Mouse (Mus musculus): ENCODE results near the gene Zfpm1. TPM values are rescaled to one million over a fixed set of nuclear protein-coding genes. Genes with fewer than 3 reads are reported as not detected.

Gene Zfpm1
- polyA plus RNA-seq, 1 experiment from 2014 or later = 11.7 TPM

- Histone ChIP-seq H3K36me3 (no peaks in the 10 kb centered on the region), H3K27me3 (0 out of 2 replicates have a peak, but pooled peaks cover 4% of the 10 kb centered on the region), H3K9me3 (replicated peaks) (no peaks in the 10 kb centered on the region), H3K4me1 (replicated peaks) (peaks cover 84% of the 10 kb centered on the region), H3K9ac (peak overlapping the region; percentile 59; the same call in 1 of the 2 replicates), H3K4me2 (peak overlapping the region; percentile 8; the same call in 1 of the 2 replicates), H3K4me3 (replicated peaks) (no peak overlapping the region), H3K27ac (peak overlapping the region; percentile 62)
- DNase-seq = no peak
- WGBS (ENCODE audit: insufficient replicate concordance) = 40% methylated on average over 5 of the region's 5 CpGs
- peak; percentile 51 for ATAC-seq (ENCODE audit: low read depth)
These were observed 5.6 kb upstream of the Zfpm1 start for GRCm38 (mm10) chr8:122276308-122276707.

GRCm38 (mm10) chr8:122277204-122277995, 4.5 kb upstream of the Zfpm1 start:
- Histone ChIP-seq H3K4me2 (no peak overlapping the region), H3K4me1 (replicated peaks) (peaks cover 84% of the 10 kb centered on the region), H3K36me3 (no peaks in the 10 kb centered on the region), H3K27ac (peak overlapping the region; percentile 62), H3K27me3 (no peaks in the 10 kb centered on the region), H3K9ac (peak overlapping the region; percentile 44), H3K9me3 (replicated peaks) (no peaks in the 10 kb centered on the region), H3K4me3 (replicated peaks) (no peak overlapping the region)
- WGBS (ENCODE audit: insufficient replicate concordance) = 72% methylated on average over 18 of the region's 18 CpGs
- ATAC-seq (ENCODE audit: low read depth) = no peak
- DNase-seq = no peak

- peak overlapping the region; percentile 77 for H3K4me2 ChIP-seq
- WGBS (ENCODE audit: insufficient replicate concordance) = 59% methylated on average over 4 of the region's 4 CpGs
These were observed 1.8 kb upstream of the Zfpm1 start for GRCm38 (mm10) chr8:122280156-122280555.

GRCm38 (mm10) chr8:122280588-122281316, 1.2 kb upstream of the Zfpm1 start:
- Histone ChIP-seq H3K27ac (peak overlapping the region; percentile 77), H3K4me1 (replicated peaks) (peaks cover 72% of the 10 kb centered on the region), H3K4me2 (peak overlapping the region; percentile 77), H3K27me3 (no peaks in the 10 kb centered on the region), H3K9ac (peak overlapping the region; percentile 67), H3K36me3 (no peaks in the 10 kb centered on the region), H3K9me3 (replicated peaks) (no peaks in the 10 kb centered on the region), H3K4me3 (replicated peaks) (peak overlapping the region; percentile 97)
- WGBS (ENCODE audit: insufficient replicate concordance) = 8% methylated on average over 20 of the region's 20 CpGs
- DNase-seq (no peak), ATAC-seq (ENCODE audit: low read depth) (peak; percentile 47)

More at GRCm38 (mm10) chr8:122280156-122280555, 1.8 kb upstream of the Zfpm1 start:
- no peaks in the 10 kb centered on the region for H3K9me3 ChIP-seq (replicated peaks)
- ATAC-seq (ENCODE audit: low read depth) (no peak), DNase-seq (no peak)
- H3K4me1 ChIP-seq (replicated peaks) = peaks cover 72% of the 10 kb centered on the region
- H3K27ac ChIP-seq = peak overlapping the region; percentile 77
- peak overlapping the region; percentile 67 for H3K9ac ChIP-seq
- H3K27me3 ChIP-seq = no peaks in the 10 kb centered on the region
- H3K36me3 ChIP-seq = no peaks in the 10 kb centered on the region
- peak overlapping the region; percentile 97; the same call in 1 of the 2 replicates for H3K4me3 ChIP-seq (replicated peaks)

- Histone ChIP-seq H3K4me2 (peak overlapping the region; percentile 77), H3K9me3 (replicated peaks) (no peaks in the 10 kb centered on the region), H3K4me3 (replicated peaks) (peak overlapping the region; percentile 97), H3K4me1 (replicated peaks) (peaks cover 72% of the 10 kb centered on the region), H3K36me3 (0 out of 2 replicates have a peak, but pooled peaks cover 4% of the 10 kb centered on the region), H3K27ac (peak overlapping the region; percentile 85), H3K9ac (peak overlapping the region; percentile 67), H3K27me3 (no peaks in the 10 kb centered on the region)
- peak; percentile 99 for DNase-seq
- ATAC-seq (ENCODE audit: low read depth) = peak; percentile 81
- under 1% methylated on average over 47 of the region's 47 CpGs for WGBS (ENCODE audit: insufficient replicate concordance)
These were observed 465 bp upstream of the Zfpm1 start for GRCm38 (mm10) chr8:122281317-122282034.

- DNase-seq = peak; percentile 53
- Histone ChIP-seq H3K27ac (peak overlapping the region; percentile 97), H3K9me3 (replicated peaks) (no peaks in the 10 kb centered on the region), H3K9ac (peak overlapping the region; percentile 99), H3K27me3 (no peaks in the 10 kb centered on the region), H3K4me3 (replicated peaks) (peak overlapping the region; percentile 97), H3K36me3 (peaks cover 12% of the 10 kb centered on the region), H3K4me1 (replicated peaks) (peaks cover 72% of the 10 kb centered on the region), H3K4me2 (peak overlapping the region; percentile 99)
- under 1% methylated on average over 56 of the region's 70 CpGs for WGBS (ENCODE audit: insufficient replicate concordance)
- ATAC-seq (ENCODE audit: low read depth) = no peak
These were observed 787 bp downstream of the Zfpm1 start for GRCm38 (mm10) chr8:122282501-122283355.

GRCm38 (mm10) chr8:122283356-122284202, 1.6 kb downstream of the Zfpm1 start:
- Histone ChIP-seq H3K27ac (peak overlapping the region; percentile 97), H3K27me3 (no peaks in the 10 kb centered on the region), H3K4me2 (peak overlapping the region; percentile 99), H3K9ac (peak overlapping the region; percentile 99), H3K4me1 (replicated peaks) (peaks cover 72% of the 10 kb centered on the region), H3K4me3 (replicated peaks) (peak overlapping the region; percentile 97), H3K36me3 (peaks cover 20% of the 10 kb centered on the region), H3K9me3 (replicated peaks) (no peaks in the 10 kb centered on the region)
- ATAC-seq (ENCODE audit: low read depth) = no peak
- whole genome bisulfite sequencing (ENCODE audit: insufficient replicate concordance) = under 1% methylated on average over 37 of the region's 37 CpGs
- no peak for DNase-seq

- H3K4me3 ChIP-seq (replicated peaks) = peak overlapping the region; percentile 97
- H3K4me1 ChIP-seq (replicated peaks) = peaks cover 72% of the 10 kb centered on the region
- peak overlapping the region; percentile 99 for H3K4me2 ChIP-seq
- ATAC-seq (ENCODE audit: low read depth) (no peak), DNase-seq (peak; percentile 63)
- H3K9me3 ChIP-seq (replicated peaks) = no peaks in the 10 kb centered on the region
- WGBS (ENCODE audit: insufficient replicate concordance) = under 1% methylated on average over 33 of the region's 33 CpGs
- H3K27me3 ChIP-seq = no peaks in the 10 kb centered on the region
- peak overlapping the region; percentile 99 for H3K9ac ChIP-seq
- H3K27ac ChIP-seq = peak overlapping the region; percentile 97
- peaks cover 27% of the 10 kb centered on the region for H3K36me3 ChIP-seq
These were observed 2.3 kb downstream of the Zfpm1 start for GRCm38 (mm10) chr8:122284203-122284658.

GRCm38 (mm10) chr8:122284659-122285261, 2.8 kb downstream of the Zfpm1 start:
- H3K4me1 ChIP-seq (replicated peaks) = peaks cover 72% of the 10 kb centered on the region
- H3K27ac ChIP-seq = peak overlapping the region; percentile 97
- peak overlapping the region; percentile 99 for H3K4me2 ChIP-seq
- no peaks in the 10 kb centered on the region for H3K27me3 ChIP-seq
- ATAC-seq (ENCODE audit: low read depth) (no peak), DNase-seq (peak; percentile 74)
- H3K9ac ChIP-seq = peak overlapping the region; percentile 99
- H3K4me3 ChIP-seq (replicated peaks) = peak overlapping the region; percentile 97
- peaks cover 32% of the 10 kb centered on the region for H3K36me3 ChIP-seq
- WGBS (ENCODE audit: insufficient replicate concordance) = 1% methylated on average over 21 of the region's 21 CpGs
- H3K9me3 ChIP-seq (replicated peaks) = no peaks in the 10 kb centered on the region

Measured in liver, embryonic 13.5 days (tissue).